9 mouse cellular contexts compared by ENCODE assay signal in the genomic region with DNA sequence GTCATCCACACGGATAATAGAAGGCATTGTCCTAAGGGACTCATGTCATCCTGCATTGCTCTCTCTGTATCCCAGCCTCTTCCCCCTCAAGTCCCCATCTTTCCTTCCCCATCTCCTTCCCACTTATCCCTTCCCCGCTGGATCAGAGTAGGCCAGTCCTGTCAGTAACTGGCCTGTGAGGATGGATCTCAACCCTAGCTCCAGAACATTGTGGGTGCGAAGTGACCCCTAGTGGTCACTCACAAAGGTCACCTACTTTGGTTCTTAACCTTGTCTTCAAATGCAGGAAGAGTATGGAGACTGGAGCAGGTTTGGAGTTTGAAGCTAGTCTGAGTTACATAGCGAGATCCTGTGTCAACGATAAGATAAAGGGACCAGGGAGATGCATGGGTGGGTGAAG. TPM values are rescaled to one million over a fixed set of nuclear protein-coding genes. Genes with fewer than 3 reads are reported as not detected.
DNase-seq lines count a peak whose midpoint lies in the region; ATAC-seq and TF ChIP-seq lines count a peak whose summit lies in the region.
"Had no signal": no experiment of that assay in that cellular context is flagged by ENCODE, and none has a peak within 500 bp of the region (broad histone marks: within the 10 kb centered on the region; RNA-seq: fewer than 3 reads in every experiment).

No protein-coding gene starts in this region.

- no peak overlapping the region for H3K9ac ChIP-seq in midbrain, embryonic 11.5 days (ENCODE audit: low read length)
- H3K9ac ChIP-seq in midbrain, embryonic 13.5 days (replicated peaks): no peak overlapping the region
- H3K9ac ChIP-seq in heart, embryonic 15.5 days: no peak overlapping the region

- ATAC-seq in midbrain, embryonic 11.5 days (ENCODE audit: low FRiP score): no peak
- no peak for ATAC-seq in midbrain, embryonic 13.5 days
- peak; percentile 48 for ATAC-seq in heart, embryonic 15.5 days (replicated peaks; ENCODE audit: insufficient number of reproducible peaks, insufficient read depth, low FRiP score, low read depth)
- ATAC-seq in megakaryocyte progenitor cell, adult 5-6 weeks (replicated peaks; ENCODE audit: poor library complexity): peak; percentile 79

- no peak overlapping the region for H3K27ac ChIP-seq in midbrain, embryonic 11.5 days (ENCODE audit: low read depth, low read length)
- no peak overlapping the region for H3K27ac ChIP-seq in midbrain, embryonic 13.5 days
- H3K27ac ChIP-seq in cortical plate, adult 2 months (ENCODE audit: insufficient read depth, low read length): no peak overlapping the region
- peak overlapping the region; percentile 46 for H3K27ac ChIP-seq in heart, embryonic 15.5 days

- no peaks in the 10 kb centered on the region for H3K27me3 ChIP-seq in midbrain, embryonic 11.5 days (ENCODE audit: control insufficient read depth, insufficient read depth, low read length)
- no peaks in the 10 kb centered on the region for H3K27me3 ChIP-seq in midbrain, embryonic 13.5 days
- no peaks in the 10 kb centered on the region for H3K27me3 ChIP-seq in heart, embryonic 15.5 days

- H3K4me2 ChIP-seq in midbrain, embryonic 11.5 days: no peak overlapping the region
- H3K4me2 ChIP-seq in midbrain, embryonic 13.5 days (replicated peaks): no peak overlapping the region
- H3K4me2 ChIP-seq in heart, embryonic 15.5 days: peak overlapping the region; percentile 2; the same call in 1 of the 2 replicates

- WGBS in midbrain, embryonic 11.5 days: 41% methylated on average over 5 of the region's 5 CpGs
- WGBS in midbrain, embryonic 13.5 days: 46% methylated on average over 5 of the region's 5 CpGs
- WGBS in heart, embryonic 15.5 days: 23% methylated on average over 5 of the region's 5 CpGs

- TF ChIP-seq CTCF in cortical plate, adult 2 months (IDR thresholded peaks at IDR 0.05; ENCODE audit: extremely low read depth, insufficient read depth, low read length): peak; percentile 75

- DNase-seq in midbrain, embryonic 11.5 days (ENCODE audit: low spot score, missing footprints): peak; percentile 88
- peak; percentile 47 to 56 for DNase-seq in adrenal gland, adult 18-20 months (ENCODE audit: low spot score in 2 of 2)
- DNase-seq in layer of hippocampus, adult 9-11 months: peak; percentile 14
- peak; percentile 12 for DNase-seq in thymus, postnatal 25 days

- H3K36me3 ChIP-seq in midbrain, embryonic 11.5 days (ENCODE audit: control insufficient read depth, insufficient read depth, low read length): no peaks in the 10 kb centered on the region
- H3K36me3 ChIP-seq in midbrain, embryonic 13.5 days: no peaks in the 10 kb centered on the region
- H3K36me3 ChIP-seq in heart, embryonic 15.5 days: no peaks in the 10 kb centered on the region

- peaks cover 3% of the 10 kb centered on the region; the same call in 1 of the 2 replicates for H3K4me1 ChIP-seq in midbrain, embryonic 11.5 days (ENCODE audit: control insufficient read depth, insufficient read depth, low read length)
- peaks cover 9% of the 10 kb centered on the region for H3K4me1 ChIP-seq in midbrain, embryonic 13.5 days (replicated peaks)
- H3K4me1 ChIP-seq in cortical plate, adult 2 months (ENCODE audit: control insufficient read depth, insufficient read depth, low read length): no peaks in the 10 kb centered on the region
- peaks cover 34% of the 10 kb centered on the region for H3K4me1 ChIP-seq in heart, embryonic 15.5 days (replicated peaks)

- H3K4me3 ChIP-seq in midbrain, embryonic 11.5 days (ENCODE audit: low read depth, low read length): no peak overlapping the region
- H3K4me3 ChIP-seq in midbrain, embryonic 13.5 days (replicated peaks): no peak overlapping the region
- no peak overlapping the region for H3K4me3 ChIP-seq in cortical plate, adult 2 months (ENCODE audit: insufficient read depth, low read length)
- H3K4me3 ChIP-seq in heart, embryonic 15.5 days: no peak overlapping the region
- H3K4me3 ChIP-seq: erythroblast, embryonic 14.5 days had no signal

- TF ChIP-seq POLR2A in cortical plate, adult 2 months (IDR thresholded peaks at IDR 0.05; ENCODE audit: extremely low read depth, insufficient read depth, low read length): no peak

- H3K9me3 ChIP-seq in midbrain, embryonic 11.5 days (ENCODE audit: control insufficient read depth, low read length): no peaks in the 10 kb centered on the region
- no peaks in the 10 kb centered on the region for H3K9me3 ChIP-seq in midbrain, embryonic 13.5 days
- no peaks in the 10 kb centered on the region for H3K9me3 ChIP-seq in heart, embryonic 15.5 days (replicated peaks)

RNA-seq across cellular contexts. Expression of gene Tmigd1, which starts 7.7 kb away (rescaled TPM):
- not detected in 2 replicates for polyA plus RNA-seq in midbrain, embryonic 11.5 days (2014; fragmentation: Nextera tagmentation; extraction: Ambion mirVana)
- polyA plus RNA-seq in midbrain, embryonic 13.5 days (2015; fragmentation: Nextera tagmentation; extraction: Ambion mirVana): not detected in 2 replicates
- under 1 TPM; 0.29 to 0.83 TPM for total RNA-seq in adrenal gland, adult 18-20 months (2021)
- not detected in 2 replicates for polyA plus RNA-seq in cortical plate, adult 2 months (2012; rRNA removed)
- polyA plus RNA-seq in heart, embryonic 15.5 days (2015; fragmentation: Nextera tagmentation; extraction: Ambion mirVana): 0.13 TPM in 1 of 2 replicates, not detected in the other
- not detected in 2 replicates for total RNA-seq in megakaryocyte progenitor cell, adult 5-6 weeks (2015)
- not detected in 2 replicates for total RNA-seq in megakaryocyte progenitor cell, adult 5-6 weeks (2017)
- polyA plus RNA-seq: erythroblast, embryonic 14.5 days had no signal

RNA-seq across cellular contexts. Expression of gene Blmh, which starts 30.4 kb away (rescaled TPM):
- polyA plus RNA-seq in midbrain, embryonic 11.5 days (2014; fragmentation: Nextera tagmentation; extraction: Ambion mirVana): 183 and 197 TPM in 2 replicates
- 163 and 172 TPM in 2 replicates for polyA plus RNA-seq in midbrain, embryonic 13.5 days (2015; fragmentation: Nextera tagmentation; extraction: Ambion mirVana)
- total RNA-seq in adrenal gland, adult 18-20 months (2021): 10 to 100 TPM; 40.3 to 47.8 TPM
- polyA plus RNA-seq in cortical plate, adult 2 months (2012; rRNA removed): 37.7 and 38.1 TPM in 2 replicates
- 88.3 and 103 TPM in 2 replicates for polyA plus RNA-seq in heart, embryonic 15.5 days (2015; fragmentation: Nextera tagmentation; extraction: Ambion mirVana)
- 63.5 and 71.3 TPM in 2 replicates for total RNA-seq in megakaryocyte progenitor cell, adult 5-6 weeks (2015)
- total RNA-seq in megakaryocyte progenitor cell, adult 5-6 weeks (2017): 196 and 216 TPM in 2 replicates

RNA-seq across cellular contexts. Expression of gene Cpd, which starts 47.4 kb away (rescaled TPM):
- 14.4 and 16.5 TPM in 2 replicates for polyA plus RNA-seq in midbrain, embryonic 11.5 days (2014; fragmentation: Nextera tagmentation; extraction: Ambion mirVana)
- 5.8 and 6.5 TPM in 2 replicates for polyA plus RNA-seq in midbrain, embryonic 13.5 days (2015; fragmentation: Nextera tagmentation; extraction: Ambion mirVana)
- 10 to 100 TPM; 29.8 to 39.1 TPM for total RNA-seq in adrenal gland, adult 18-20 months (2021)
- polyA plus RNA-seq in cortical plate, adult 2 months (2012; rRNA removed): 29.1 and 30.5 TPM in 2 replicates
- 8.9 and 10.6 TPM in 2 replicates for polyA plus RNA-seq in heart, embryonic 15.5 days (2015; fragmentation: Nextera tagmentation; extraction: Ambion mirVana)
- total RNA-seq in megakaryocyte progenitor cell, adult 5-6 weeks (2015): 28.3 and 29.5 TPM in 2 replicates
- 18.8 and 18.9 TPM in 2 replicates for total RNA-seq in megakaryocyte progenitor cell, adult 5-6 weeks (2017)

Comparison
In these comparisons a context has a peak if more than half of its experiments do, and no peak if none do; other contexts are left out.
1. ATAC-seq: peak in heart, embryonic 15.5 days (single experiment) and megakaryocyte progenitor cell, adult 5-6 weeks (single experiment); none in midbrain, embryonic 11.5 days (single experiment) and midbrain, embryonic 13.5 days (single experiment).
2. DNase-seq: peak in every context shown above with its lines; median percentile 88 in midbrain, embryonic 11.5 days; 52 in adrenal gland, adult 18-20 months; 14 in layer of hippocampus, adult 9-11 months; 12 in thymus, postnatal 25 days.